Comparison of ENCODE assay signal across 22 mouse cellular contexts in the genomic region with DNA sequence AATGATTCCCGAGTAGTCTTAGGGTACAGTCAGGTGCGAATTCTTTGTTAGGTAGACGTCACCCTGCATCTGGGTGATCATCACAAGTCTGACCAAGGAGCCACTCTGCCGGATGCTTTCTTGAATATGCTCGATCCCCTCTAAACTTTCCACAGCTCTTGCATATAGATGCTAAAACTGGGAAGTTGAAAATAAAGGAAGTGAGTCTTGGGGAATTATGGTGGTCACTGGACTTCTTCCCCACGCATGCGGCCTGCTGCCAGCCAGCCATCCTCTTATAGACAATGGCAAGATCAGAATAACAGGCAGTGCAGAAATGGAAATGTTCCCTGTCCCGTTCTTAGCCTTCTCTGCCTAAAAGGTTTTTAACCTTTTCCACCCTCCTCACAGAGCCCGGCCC. TPM values are rescaled to one million over a fixed set of nuclear protein-coding genes. Genes with fewer than 3 reads are reported as not detected.
A peak's percentile ranks its signal among the peaks of the same experiment; 100 is the strongest.
DNase-seq lines count a peak whose midpoint lies in the region; ATAC-seq and TF ChIP-seq lines count a peak whose summit lies in the region.
"Had no signal": no experiment of that assay in that cellular context is flagged by ENCODE, and none has a peak within 500 bp of the region (broad histone marks: within the 10 kb centered on the region; RNA-seq: fewer than 3 reads in every experiment).

No protein-coding gene starts in this region.

- WGBS in embryonic facial prominence, embryonic 13.5 days, result 85% methylated on average over 9 of the region's 9 CpGs
- WGBS in embryonic facial prominence, embryonic 10.5 days, result 89% methylated on average over 9 of the region's 9 CpGs
- 87% methylated on average over 9 of the region's 9 CpGs for WGBS in embryonic facial prominence, embryonic 14.5 days
- 88% methylated on average over 9 of the region's 9 CpGs for WGBS in forebrain, embryonic 11.5 days

- no peak for ATAC-seq in embryonic facial prominence, embryonic 13.5 days (ENCODE audit: insufficient number of reproducible peaks, insufficient read depth, low FRiP score, low TSS enrichment, low read depth)
- ATAC-seq in embryonic facial prominence, embryonic 14.5 days (ENCODE audit: low read depth), result no peak
- ATAC-seq in megakaryocyte, adult 5-6 weeks (ENCODE audit: poor library complexity, severe bottlenecking), result peak; percentile 56
- no peak for ATAC-seq in forebrain, embryonic 11.5 days (replicated peaks; ENCODE audit: low FRiP score)
- ATAC-seq: forebrain, embryonic 13.5 days; hindbrain, postnatal 0 days; inflammation-experienced regulatory T-cells, adult 6 months; intestine, embryonic 16.5 days had no signal

- H3K36me3 ChIP-seq in embryonic facial prominence, embryonic 13.5 days, result no peaks in the 10 kb centered on the region
- no peaks in the 10 kb centered on the region for H3K36me3 ChIP-seq in embryonic facial prominence, embryonic 10.5 days (replicated peaks)
- no peaks in the 10 kb centered on the region for H3K36me3 ChIP-seq in CH12.LX (replicated peaks in 1 of 2; ENCODE audit: control insufficient read depth in 1 of 2, insufficient read depth in 1 of 2, low read length in 1 of 2)
- no peaks in the 10 kb centered on the region for H3K36me3 ChIP-seq in embryonic facial prominence, embryonic 14.5 days (ENCODE audit: control insufficient read depth, insufficient read depth, low read length)
- no peaks in the 10 kb centered on the region for H3K36me3 ChIP-seq in forebrain, embryonic 11.5 days (ENCODE audit: control insufficient read depth, insufficient read depth, low read length)
- H3K36me3 ChIP-seq: G1E; hindbrain, embryonic 13.5 days had no signal

- H3K27me3 ChIP-seq in embryonic facial prominence, embryonic 13.5 days, result no peaks in the 10 kb centered on the region
- no peaks in the 10 kb centered on the region for H3K27me3 ChIP-seq in embryonic facial prominence, embryonic 10.5 days (replicated peaks; ENCODE audit: low read depth, poor library complexity, severe bottlenecking)
- no peaks in the 10 kb centered on the region for H3K27me3 ChIP-seq in CH12.LX (replicated peaks)
- no peaks in the 10 kb centered on the region; the same call in 1 of the 2 replicates for H3K27me3 ChIP-seq in embryonic facial prominence, embryonic 14.5 days (replicated peaks; ENCODE audit: control insufficient read depth, insufficient read depth, low read length)
- H3K27me3 ChIP-seq in forebrain, embryonic 11.5 days (ENCODE audit: control insufficient read depth, insufficient read depth, low read length), result no peaks in the 10 kb centered on the region
- H3K27me3 ChIP-seq: forebrain, embryonic 13.5 days; hindbrain, embryonic 13.5 days had no signal

- TF ChIP-seq CTCF in CH12.LX (conservative IDR thresholded peaks at IDR 0.05 in 1 of 2, IDR thresholded peaks at IDR 0.05 in 1 of 2; ENCODE audit: low read depth in 2 of 2, low read length in 2 of 2), result no peak

- peak; percentile 5; the same call in 1 of the 2 replicates for TF ChIP-seq EP300 in CH12.LX (IDR thresholded peaks at IDR 0.05; ENCODE audit: low read length)

- H3K4me2 ChIP-seq in embryonic facial prominence, embryonic 13.5 days, result no peak overlapping the region
- no peak overlapping the region for H3K4me2 ChIP-seq in CH12.LX (ENCODE audit: insufficient read depth, low read depth, poor library complexity, severe bottlenecking)
- H3K4me2 ChIP-seq in embryonic facial prominence, embryonic 14.5 days (ENCODE audit: low read depth, low read length), result no peak overlapping the region
- no peak overlapping the region for H3K4me2 ChIP-seq in forebrain, embryonic 11.5 days (ENCODE audit: low read depth, low read length, severe bottlenecking)
- H3K4me2 ChIP-seq: forebrain, embryonic 13.5 days; hindbrain, embryonic 13.5 days had no signal

- no peak overlapping the region for H3K4me3 ChIP-seq in embryonic facial prominence, embryonic 13.5 days
- H3K4me3 ChIP-seq in embryonic facial prominence, embryonic 10.5 days, result no peak overlapping the region
- no peak overlapping the region for H3K4me3 ChIP-seq in CH12.LX (replicated peaks in 1 of 3; ENCODE audit: low read depth in 2 of 3, low read length in 2 of 3, poor library complexity in 1 of 3)
- H3K4me3 ChIP-seq in embryonic facial prominence, embryonic 14.5 days (ENCODE audit: low read depth, low read length), result no peak overlapping the region
- H3K4me3 ChIP-seq in forebrain, embryonic 11.5 days (ENCODE audit: low read depth, low read length), result no peak overlapping the region
- H3K4me3 ChIP-seq: erythroblast, embryonic 14.5 days; forebrain, embryonic 13.5 days; hindbrain, embryonic 13.5 days had no signal

- no peak overlapping the region for H3K9ac ChIP-seq in embryonic facial prominence, embryonic 13.5 days
- H3K9ac ChIP-seq in CH12.LX (ENCODE audit: insufficient read depth, low read depth), result no peak overlapping the region
- no peak overlapping the region for H3K9ac ChIP-seq in embryonic facial prominence, embryonic 14.5 days (ENCODE audit: low read depth, low read length)
- no peak overlapping the region for H3K9ac ChIP-seq in forebrain, embryonic 11.5 days (ENCODE audit: low read length)
- H3K9ac ChIP-seq: forebrain, embryonic 13.5 days; hindbrain, embryonic 13.5 days had no signal

- peak overlapping the region; percentile 79 for H3K27ac ChIP-seq in embryonic facial prominence, embryonic 13.5 days
- no peak overlapping the region for H3K27ac ChIP-seq in embryonic facial prominence, embryonic 10.5 days (replicated peaks)
- no peak overlapping the region for H3K27ac ChIP-seq in CH12.LX (ENCODE audit: insufficient read depth, low read depth)
- H3K27ac ChIP-seq in embryonic facial prominence, embryonic 14.5 days (replicated peaks; ENCODE audit: low read depth, low read length), result peak overlapping the region; percentile 70; the same call in 1 of the 2 replicates
- H3K27ac ChIP-seq in forebrain, embryonic 11.5 days (ENCODE audit: low read depth, low read length), result no peak overlapping the region
- H3K27ac ChIP-seq: forebrain, embryonic 13.5 days; hindbrain, embryonic 13.5 days; hindbrain, postnatal 0 days had no signal

- peaks cover 25% of the 10 kb centered on the region for H3K4me1 ChIP-seq in embryonic facial prominence, embryonic 13.5 days
- H3K4me1 ChIP-seq in embryonic facial prominence, embryonic 10.5 days, result no peaks in the 10 kb centered on the region; the same call in 1 of the 2 replicates
- H3K4me1 ChIP-seq in CH12.LX (ENCODE audit: control insufficient read depth in 1 of 2, insufficient read depth in 2 of 2), result peaks cover 0 to 16% of the 10 kb centered on the region in 2 experiments; a peak in 2 of 4 replicates
- H3K4me1 ChIP-seq in embryonic facial prominence, embryonic 14.5 days (ENCODE audit: control insufficient read depth, insufficient read depth, low read length), result peaks cover 18% of the 10 kb centered on the region
- no peaks in the 10 kb centered on the region for H3K4me1 ChIP-seq in forebrain, embryonic 11.5 days (replicated peaks; ENCODE audit: control insufficient read depth, insufficient read depth, low read length)

- dilution Hi-C loops in CH12.LX (cut with MboI; ENCODE audit: extremely low pct_ligation_motif_present, extremely low pct_unique_long_range_greater_than_20kb, low sequenced_read_pairs), result no loop called here

- in situ Hi-C loops in CH12.LX (cut with MboI; ENCODE audit: low pct_ligation_motif_present, low pct_unique_long_range_greater_than_20kb, low sequenced_read_pairs), result no loop called here

- no peak for DNase-seq in embryonic facial prominence, embryonic 10.5 days (ENCODE audit: low spot score)
- DNase-seq in CH12.LX (ENCODE audit: extremely low read depth), result no peak
- DNase-seq in embryonic facial prominence, embryonic 14.5 days (ENCODE audit: low spot score), result no peak
- no peak for DNase-seq in left cerebral cortex, adult 11 months (ENCODE audit: low spot score)
- DNase-seq in adrenal gland, postnatal 36 days, result no peak
- no peak for DNase-seq in forebrain, embryonic 11.5 days (ENCODE audit: low spot score)
- DNase-seq: cerebellum, adult 18-20 months; cerebellum, adult 9-10 months; cerebellum, postnatal 14 days; gastrocnemius, postnatal 10 days; gastrocnemius, postnatal 36 days; heart, adult 18-20 months; kidney, adult 18-20 months had no signal

- H3K79me2 ChIP-seq in CH12.LX (replicated peaks; ENCODE audit: control insufficient read depth, extremely low read depth, insufficient read depth, poor library complexity, severe bottlenecking), result no peaks in the 10 kb centered on the region

- TF ChIP-seq POLR2A in CH12.LX (IDR thresholded peaks at IDR 0.05; ENCODE audit: low read depth, low read length), result no peak

- TF ChIP-seq RAD21 in CH12.LX (IDR thresholded peaks at IDR 0.05; ENCODE audit: low read depth, low read length), result no peak

- no peaks in the 10 kb centered on the region for H3K9me3 ChIP-seq in embryonic facial prominence, embryonic 13.5 days
- H3K9me3 ChIP-seq in embryonic facial prominence, embryonic 10.5 days, result no peaks in the 10 kb centered on the region
- H3K9me3 ChIP-seq in CH12.LX (replicated peaks; ENCODE audit: low read length), result no peaks in the 10 kb centered on the region
- no peaks in the 10 kb centered on the region for H3K9me3 ChIP-seq in embryonic facial prominence, embryonic 14.5 days (ENCODE audit: control insufficient read depth, low read length)
- no peaks in the 10 kb centered on the region for H3K9me3 ChIP-seq in forebrain, embryonic 11.5 days (ENCODE audit: control insufficient read depth, low read length)
- H3K9me3 ChIP-seq: forebrain, embryonic 13.5 days; G1E; hindbrain, embryonic 13.5 days had no signal

RNA-seq across cellular contexts. Expression of gene Knop1, which starts 47.8 kb away (rescaled TPM):
- polyA plus RNA-seq in embryonic facial prominence, embryonic 13.5 days (2015; fragmentation: Nextera tagmentation; extraction: Ambion mirVana), result 135 and 144 TPM in 2 replicates
- polyA plus RNA-seq in embryonic facial prominence, embryonic 10.5 days (2016; fragmentation: Nextera tagmentation; extraction: Ambion mirVana), result 161 and 162 TPM in 2 replicates
- 28.1 and 41.6 TPM in 2 replicates for total RNA-seq in CH12.LX (2012; rRNA removed)
- total RNA-seq in CH12.LX (2014; rRNA removed), result 35.0 and 37.5 TPM in 2 replicates
- polyA plus RNA-seq in CH12.LX (2012; ENCODE audit: insufficient read length, low read depth), result 60.8 and 60.9 TPM in 2 replicates
- 74.2 and 83.4 TPM in 2 replicates for polyA plus RNA-seq in embryonic facial prominence, embryonic 14.5 days (2014; fragmentation: Nextera tagmentation; extraction: Ambion mirVana)
- total RNA-seq in megakaryocyte, adult 5-6 weeks (2015), result 12.1 and 13.2 TPM in 2 replicates
- total RNA-seq in megakaryocyte, adult 5-6 weeks (2017), result 20.2 and 40.0 TPM in 2 replicates
- total RNA-seq in adrenal gland, postnatal 36 days (2021), result 10 to 100 TPM; 48.6 to 68.5 TPM
- 127 and 129 TPM in 2 replicates for polyA plus RNA-seq in forebrain, embryonic 11.5 days (2014; fragmentation: Nextera tagmentation; extraction: Ambion mirVana)

RNA-seq across cellular contexts. Expression of gene Iqck, which starts 48.3 kb away (rescaled TPM):
- polyA plus RNA-seq in embryonic facial prominence, embryonic 13.5 days (2015; fragmentation: Nextera tagmentation; extraction: Ambion mirVana), result 3.0 and 3.3 TPM in 2 replicates
- 2.7 and 3.1 TPM in 2 replicates for polyA plus RNA-seq in embryonic facial prominence, embryonic 10.5 days (2016; fragmentation: Nextera tagmentation; extraction: Ambion mirVana)
- total RNA-seq in CH12.LX (2012; rRNA removed) (0.63 and 0.68 TPM in 2 replicates), CH12.LX (2014; rRNA removed) (0.45 and 0.62 TPM in 2 replicates)
- 0.39 and 0.42 TPM in 2 replicates for polyA plus RNA-seq in CH12.LX (2012; ENCODE audit: insufficient read length, low read depth)
- polyA plus RNA-seq in embryonic facial prominence, embryonic 14.5 days (2014; fragmentation: Nextera tagmentation; extraction: Ambion mirVana), result 3.2 and 4.5 TPM in 2 replicates
- total RNA-seq in megakaryocyte, adult 5-6 weeks (2015), result 0.48 TPM in 1 of 2 replicates, not detected in the other
- total RNA-seq in megakaryocyte, adult 5-6 weeks (2017), result 0.40 TPM in 1 of 2 replicates, not detected in the other
- 10 to 100 TPM; 18.4 to 20.5 TPM for total RNA-seq in adrenal gland, postnatal 36 days (2021)
- 2.8 and 3.3 TPM in 2 replicates for polyA plus RNA-seq in forebrain, embryonic 11.5 days (2014; fragmentation: Nextera tagmentation; extraction: Ambion mirVana)

Comparison
In these comparisons a context has a peak if more than half of its experiments do, and no peak if none do; other contexts are left out.
1. H3K27ac ChIP-seq: peak in embryonic facial prominence, embryonic 13.5 days (single experiment) and embryonic facial prominence, embryonic 14.5 days (single experiment); none in embryonic facial prominence, embryonic 10.5 days (single experiment), CH12.LX (single experiment) and forebrain, embryonic 11.5 days (single experiment).